Mouse (Mus musculus) gastrocnemius, postnatal 10 days (tissue): ENCODE measurements around the gene Invs. TPM values are rescaled to one million over a fixed set of nuclear protein-coding genes. Genes with fewer than 3 reads are reported as not detected.

Experiments
- DNase-seq: peaks from one replicate; pipeline ENCODE4 v3.0.0; 2021; ENCODE audit warnings: mixed read lengths
- total RNA-seq, 2 experiments: library from RNA; stranded (reverse); gene quantifications; 2 replicates each; pipeline ENCODE4 v1.2.3; 2021

Gene Invs
- total RNA-seq, 2 experiments from 2014 or later, result 3.5 to 4.6 TPM

DNA sequence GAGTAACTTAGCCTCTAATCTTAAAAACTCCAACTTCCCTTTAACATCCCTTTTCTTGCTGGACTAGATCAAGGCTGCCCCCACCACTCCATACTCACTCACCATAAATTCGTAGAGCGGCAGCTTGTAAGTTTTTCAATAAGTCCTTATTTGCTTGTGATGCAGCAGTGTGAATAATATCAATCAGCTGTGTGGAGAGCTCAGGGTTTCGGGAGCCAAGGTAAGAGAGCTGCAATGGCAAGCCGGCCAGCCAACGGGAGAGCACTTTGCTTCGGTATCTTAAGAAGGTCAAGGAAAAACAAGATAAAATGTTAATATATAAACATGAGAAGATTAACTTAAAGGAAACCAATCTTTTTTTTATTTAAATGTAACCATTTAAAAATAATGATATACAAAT is 178.9 kb downstream of the Invs start:
- no peak for DNase-seq

GRCm38 (mm10) chr4:48461060-48461459 is 181.5 kb downstream of the Invs start:
- DNase-seq, result no peak

- no peak for DNase-seq
Observed at GRCm38 (mm10) chr4:48470977-48471376, 191.4 kb downstream of the Invs start.

DNA sequence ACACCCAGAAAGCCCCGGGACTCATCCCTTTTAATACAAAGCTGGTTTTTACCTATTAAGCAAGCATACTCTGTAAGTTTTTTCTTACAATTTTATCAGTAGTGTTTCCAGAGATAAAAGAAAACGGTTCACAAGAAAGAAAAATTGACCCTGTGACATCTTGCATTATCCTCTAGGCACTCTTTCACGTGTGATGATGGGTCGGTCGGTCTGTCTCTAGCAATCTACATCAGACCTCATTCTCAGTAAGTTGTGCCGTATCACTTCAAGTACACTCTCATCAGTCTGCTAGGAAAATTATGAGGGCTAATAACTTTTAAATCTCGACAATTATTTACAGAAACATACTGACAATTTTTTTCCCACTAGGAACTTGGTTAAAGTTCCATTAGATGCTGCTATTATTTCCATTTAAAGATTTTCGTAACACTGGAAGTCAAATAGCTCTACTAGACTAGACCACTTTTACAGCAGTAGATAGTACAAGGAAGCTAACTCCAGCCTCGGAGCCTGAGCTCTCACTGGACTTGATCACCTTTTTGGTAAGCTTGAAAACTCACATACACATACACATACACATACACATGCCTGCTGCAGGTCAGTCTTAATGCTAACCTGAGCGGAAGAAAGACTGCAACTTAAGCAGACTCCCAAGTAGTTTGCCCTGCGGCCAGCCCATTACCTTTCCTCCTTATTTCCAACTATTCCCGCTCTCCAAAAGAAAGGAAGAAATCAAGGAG is 192.7 kb downstream of the Invs start:
- no peak for DNase-seq

DNA sequence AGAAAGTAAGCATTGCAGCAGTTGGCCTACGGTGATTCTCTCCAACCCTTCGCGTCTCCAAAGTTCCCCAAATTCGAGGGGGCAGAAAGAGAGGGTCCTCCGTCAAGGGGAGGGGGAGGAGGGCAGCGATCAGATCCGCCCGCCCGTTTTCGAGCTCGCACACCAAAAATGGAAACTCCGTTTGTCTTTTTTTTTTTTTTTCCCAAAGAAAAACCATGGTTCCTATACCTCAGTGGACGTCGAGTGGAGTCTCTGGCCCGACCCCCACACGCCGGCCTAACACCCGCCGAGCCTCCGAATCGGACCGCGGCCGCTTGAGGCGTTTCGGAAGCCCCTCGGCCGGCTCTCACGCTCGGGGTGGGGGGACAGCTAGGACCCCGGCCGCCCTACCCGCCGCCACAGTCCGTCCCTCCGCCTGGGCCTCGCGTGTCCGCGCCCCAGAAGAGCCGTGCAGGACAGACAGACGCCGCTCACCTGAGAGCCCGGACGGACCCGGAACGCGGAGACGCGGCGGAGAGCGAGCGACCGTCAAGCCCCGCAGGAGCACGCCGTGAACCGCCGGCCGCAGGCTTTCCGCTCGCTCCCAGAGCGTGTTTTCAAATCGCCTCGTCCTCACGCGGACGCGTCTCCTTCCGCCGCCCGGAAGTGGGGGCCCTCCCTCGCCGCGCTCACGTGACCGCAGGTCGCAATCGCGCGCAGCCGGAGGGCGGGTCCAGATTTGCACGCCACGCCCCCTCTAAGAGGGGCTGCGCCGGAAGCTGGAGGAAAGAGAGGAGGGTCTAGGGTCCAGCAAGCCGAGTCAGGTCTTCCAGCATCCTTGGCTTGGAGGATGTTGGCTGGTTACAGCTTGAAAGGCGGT is 193.5 kb downstream of the Invs start, which contains the start of gene Tex10:
Gene Tex10, minus strand, starts transcription at position 668 of the 859 bp plus-strand sequence.
- peak; percentile 90 for DNase-seq

- DNase-seq, result no peak
Observed at GRCm38 (mm10) chr4:48473651-48474011, 194.1 kb downstream of the Invs start.

- no peak for DNase-seq
Observed at GRCm38 (mm10) chr4:48481287-48481686, 201.7 kb downstream of the Invs start.

Other genes with a start within 250 kb of the Invs start
- gene Nr4a3, start 234.6 kb upstream of the Invs start, total RNA-seq, result 1 to 10 TPM; 2.2 TPM
- 10 to 100 TPM; 29.1 to 31.2 TPM for gene Stx17, start 154.8 kb upstream of the Invs start, total RNA-seq
- gene Erp44, start 202 bp upstream of the Invs start, total RNA-seq, result 10 to 100 TPM; 31.1 to 34.9 TPM
- gene Tex10, start 193.7 kb downstream of the Invs start, total RNA-seq, result 10 to 100 TPM; 13.1 to 13.8 TPM